Mouse (Mus musculus) stomach, postnatal 0 days (tissue): ENCODE measurements around the gene Tmem63c. TPM values are rescaled to one million over a fixed set of nuclear protein-coding genes. Genes with fewer than 3 reads are reported as not detected.

Experiments used
- ATAC-seq: fragments of 200-750 bp; cut with Nextera tagmentation; 2 replicates; pipeline ENCODE4 v1.8.0; 2017; ENCODE audit not compliant: low FRiP score, low TSS enrichment
- DNase-seq: peaks from one replicate; pipeline ENCODE4 v3.0.0-alpha.2; 2016; ENCODE audit warnings: low spot score
- H3K27ac ChIP-seq: fragments of 300-500 bp; sonication (generic); replicated peaks from 2 replicates; pipeline ENCODE4 v1.5.1; 2014; ENCODE audit warnings: mild to moderate bottlenecking, control low read depth
- H3K27me3 ChIP-seq: fragments of 300-500 bp; sonication (generic); 2 replicates; pipeline ENCODE4 v1.6.1; 2014; ENCODE audit warnings: low read length; ENCODE audit not compliant: control insufficient read depth, insufficient read depth
- H3K36me3 ChIP-seq: fragments of 300-500 bp; sonication (generic); 2 replicates; pipeline ENCODE4 v1.6.1; 2014; ENCODE audit warnings: low read length, mixed read lengths; ENCODE audit not compliant: control insufficient read depth, insufficient read depth
- H3K4me1 ChIP-seq: fragments of 300-500 bp; sonication (generic); replicated peaks from 2 replicates; pipeline ENCODE4 v1.6.1; 2014; ENCODE audit warnings: antibody characterized with exemption; ENCODE audit not compliant: control insufficient read depth, insufficient read depth
- H3K4me2 ChIP-seq: fragments of 300-500 bp; sonication (generic); replicated peaks from 2 replicates; pipeline ENCODE4 v1.6.1; 2014; ENCODE audit warnings: low read depth, mild to moderate bottlenecking, control low read depth, moderate library complexity
- H3K4me3 ChIP-seq: fragments of 300-500 bp; sonication (generic); 2 replicates; pipeline ENCODE4 v1.5.1; 2014; ENCODE audit warnings: low read depth, low read length, control low read depth
- H3K9ac ChIP-seq: fragments of 300-500 bp; sonication (generic); 2 replicates; pipeline ENCODE4 v1.6.1; 2014; ENCODE audit warnings: mild to moderate bottlenecking, low read length, control low read depth, mixed read lengths
- H3K9me3 ChIP-seq: fragments of 300-500 bp; sonication (generic); 2 replicates; pipeline ENCODE4 v1.6.1; 2016; ENCODE audit warnings: low read length; ENCODE audit not compliant: control insufficient read depth
- CTCF ChIP-seq: IDR thresholded peaks from 2 replicates; pipeline ENCODE4 v1.5.1; 2016; ENCODE audit warnings: antibody characterized with exemption, low read depth, mild to moderate bottlenecking, moderate library complexity
- EP300 ChIP-seq: optimal IDR thresholded peaks from 2 replicates; pipeline ENCODE3; 2016; ENCODE audit warnings: antibody characterized with exemption
- WGBS: fragments of 180-500 bp; shearing (Covaris S2); extraction: QIAGEN DNeasy Blood & Tissue Kit; methylation state at CpG from one replicate; pipeline ENCODE4 v1.1.7; 2014; 5-methylcytosine and 5-hydroxymethylcytosine counted together
- polyA plus RNA-seq: library from polyadenylated mRNA; unstranded; fragments of >200 nt; fragmentation: Nextera tagmentation; extraction: Ambion mirVana; gene quantifications from 2 replicates; pipeline ENCODE4 v1.2.1, GENCODE M21; 2015

The Tmem63c gene
- polyA plus RNA-seq, 1 experiment from 2014 or later: 0.72 TPM

GRCm38 (mm10) chr12:87044711-87045110 lies 23.6 kb downstream of the Tmem63c start:
- no peaks in the 10 kb centered on the region for H3K27me3 ChIP-seq
- TF ChIP-seq EP300: no peak
- TF ChIP-seq CTCF: no peak
- H3K27ac ChIP-seq: no peak overlapping the region
- H3K9ac ChIP-seq: no peak overlapping the region
- H3K4me3 ChIP-seq: no peak overlapping the region
- ATAC-seq (peak; percentile 72), DNase-seq (peak; percentile 26)
- H3K36me3 ChIP-seq: no peaks in the 10 kb centered on the region
- no peaks in the 10 kb centered on the region for H3K9me3 ChIP-seq
- no peak overlapping the region for H3K4me2 ChIP-seq
- no peaks in the 10 kb centered on the region for H3K4me1 ChIP-seq
- 7% methylated on average over 5 of the region's 5 CpGs for WGBS

DNA sequence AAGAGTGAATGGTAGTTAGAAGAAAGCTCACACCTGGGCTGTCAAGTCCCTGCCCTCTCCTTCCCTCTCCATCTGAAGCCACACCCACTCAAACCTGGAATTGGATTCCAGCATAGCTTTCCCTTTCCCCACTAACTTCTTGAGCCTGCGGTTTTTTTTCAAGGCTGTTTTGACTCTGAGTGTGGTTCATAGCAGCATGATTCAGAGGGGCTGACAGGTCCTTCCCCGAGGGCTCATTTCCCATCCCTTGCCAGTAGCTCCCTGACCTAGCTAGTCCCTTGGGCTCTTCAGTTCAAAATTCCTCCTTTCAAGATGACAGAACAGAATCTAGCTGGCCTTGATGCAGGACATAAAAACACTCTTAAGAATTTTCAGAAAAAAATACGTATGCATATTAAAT lies 26.4 kb downstream of the Tmem63c start:
- Histone ChIP-seq H3K36me3 (no peaks in the 10 kb centered on the region), H3K27ac (no peak overlapping the region), H3K4me1 (no peaks in the 10 kb centered on the region), H3K27me3 (no peaks in the 10 kb centered on the region), H3K9me3 (no peaks in the 10 kb centered on the region), H3K4me2 (no peak overlapping the region), H3K9ac (no peak overlapping the region), H3K4me3 (no peak overlapping the region)
- ATAC-seq: no peak
- WGBS: 36% methylated on average over 3 of the region's 3 CpGs
- TF ChIP-seq EP300 (no peak), CTCF (no peak)
- DNase-seq: no peak

DNA sequence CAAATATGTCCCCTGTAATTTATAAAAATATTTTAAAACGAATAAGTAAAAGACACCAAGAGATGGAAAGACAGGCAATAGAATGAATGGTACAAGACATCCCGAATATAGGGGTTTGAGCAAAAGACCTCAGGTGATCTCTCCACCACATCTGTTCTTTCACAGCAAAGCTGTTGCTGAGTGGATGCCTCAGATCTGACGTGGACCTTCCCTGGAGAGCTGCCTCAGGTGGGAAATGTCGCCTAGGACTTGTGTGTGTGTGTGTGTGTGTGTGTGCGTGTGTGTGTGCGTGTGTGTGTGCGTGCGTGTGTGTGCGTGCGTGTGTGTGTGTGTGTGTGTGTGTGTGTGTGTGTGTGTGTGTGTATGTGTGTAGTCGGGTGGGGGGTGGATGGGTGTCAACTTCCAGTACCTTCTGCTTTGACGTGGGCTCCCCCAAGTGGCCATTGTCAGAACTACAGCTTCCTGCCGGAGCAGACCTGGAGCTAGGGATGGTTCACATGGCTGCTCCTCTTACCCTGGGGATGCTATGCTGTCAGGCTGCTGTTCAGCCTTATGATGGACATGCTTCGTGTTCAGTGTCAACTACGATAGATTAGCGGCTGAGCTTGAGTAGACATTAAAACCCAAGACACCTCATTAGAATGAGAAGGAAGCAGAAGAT lies 31.7 kb downstream of the Tmem63c start:
- H3K9me3 ChIP-seq: no peaks in the 10 kb centered on the region

GRCm38 (mm10) chr12:87054873-87055272 lies 33.7 kb downstream of the Tmem63c start:
- no peaks in the 10 kb centered on the region for H3K4me1 ChIP-seq
- ATAC-seq (no peak), DNase-seq (no peak)
- no peak overlapping the region for H3K4me3 ChIP-seq
- no peaks in the 10 kb centered on the region for H3K36me3 ChIP-seq
- 68% methylated on average over 7 of the region's 7 CpGs for whole genome bisulfite sequencing
- H3K4me2 ChIP-seq: no peak overlapping the region
- no peak overlapping the region for H3K27ac ChIP-seq
- no peaks in the 10 kb centered on the region for H3K27me3 ChIP-seq
- H3K9me3 ChIP-seq: no peaks in the 10 kb centered on the region
- H3K9ac ChIP-seq: no peak overlapping the region
- no peak for TF ChIP-seq CTCF
- no peak for TF ChIP-seq EP300

More for the DNA sequence above, 31.7 kb downstream of the Tmem63c start:
- H3K27ac ChIP-seq: no peak overlapping the region
- TF ChIP-seq CTCF (peak; percentile 91), EP300 (no peak)
- H3K36me3 ChIP-seq: no peaks in the 10 kb centered on the region
- 26% methylated on average over 12 of the region's 16 CpGs for WGBS
- no peak overlapping the region for H3K4me2 ChIP-seq
- no peak for ATAC-seq
- H3K9ac ChIP-seq: no peak overlapping the region
- peak; percentile 84 for DNase-seq
- H3K4me1 ChIP-seq: no peaks in the 10 kb centered on the region
- H3K4me3 ChIP-seq: no peak overlapping the region
- H3K27me3 ChIP-seq: no peaks in the 10 kb centered on the region

GRCm38 (mm10) chr12:87057066-87057465 lies 35.9 kb downstream of the Tmem63c start:
- Histone ChIP-seq H3K36me3 (no peaks in the 10 kb centered on the region), H3K27me3 (no peaks in the 10 kb centered on the region), H3K27ac (no peak overlapping the region), H3K9ac (no peak overlapping the region), H3K4me2 (no peak overlapping the region), H3K9me3 (no peaks in the 10 kb centered on the region), H3K4me3 (no peak overlapping the region), H3K4me1 (no peaks in the 10 kb centered on the region)
- DNase-seq: no peak
- no peak for TF ChIP-seq CTCF
- no peak for TF ChIP-seq EP300
- WGBS: 56% methylated on average over 17 of the region's 17 CpGs
- no peak for ATAC-seq

DNA sequence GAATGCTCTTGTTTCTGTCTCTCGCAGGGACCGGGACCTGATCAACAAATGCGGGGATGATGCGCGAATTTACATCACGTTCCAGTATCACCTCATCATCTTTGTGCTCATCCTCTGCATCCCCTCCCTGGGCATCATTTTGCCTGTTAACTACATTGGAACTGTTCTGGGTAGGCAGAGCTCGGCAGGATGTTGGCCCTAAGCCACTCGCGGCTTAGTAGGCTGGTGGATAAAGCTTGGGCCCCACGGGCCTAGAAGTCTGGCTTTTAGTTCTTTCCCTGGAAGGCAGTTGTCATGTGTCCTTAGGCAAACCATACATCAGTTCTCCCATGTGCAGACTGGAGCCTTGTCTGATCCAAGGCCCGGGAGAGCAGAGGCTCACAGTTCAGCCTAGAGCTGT lies 44.3 kb downstream of the Tmem63c start:
- TF ChIP-seq EP300 (no peak), CTCF (no peak)
- Histone ChIP-seq H3K4me3 (no peak overlapping the region), H3K36me3 (no peaks in the 10 kb centered on the region), H3K27ac (no peak overlapping the region), H3K9ac (no peak overlapping the region), H3K4me1 (no peaks in the 10 kb centered on the region), H3K27me3 (no peaks in the 10 kb centered on the region), H3K4me2 (no peak overlapping the region), H3K9me3 (no peaks in the 10 kb centered on the region)
- no peak for DNase-seq
- WGBS: 81% methylated on average over 11 of the region's 11 CpGs
- ATAC-seq: no peak
